Mouse (Mus musculus): Measurements from ENCODE around the gene Vars2. TPM values are rescaled to one million over a fixed set of nuclear protein-coding genes. Genes with fewer than 3 reads are reported as not detected.

Gene Vars2
- total and polyA plus RNA-seq, 3 experiments, result 24.0 to 34.0 TPM; not detected in 1

GRCm38 (mm10) chr17:35705836-35706235 is 38.4 kb upstream of the Vars2 start:
- Histone ChIP-seq H3K9ac (ENCODE audit: control insufficient read depth, low read depth, low read length, poor library complexity, severe bottlenecking) (no peak overlapping the region), H3K79me2 (ENCODE audit: control insufficient read depth, insufficient read depth, low read length, poor library complexity) (no peaks in the 10 kb centered on the region), H3K36me3 (ENCODE audit: control insufficient read depth in 1 of 2, insufficient read depth in 2 of 2, low read length in 2 of 2) (peaks cover 0 to 3% of the 10 kb centered on the region in 2 experiments; a peak in 2 of 4 replicates), H3K4me3 (ENCODE audit: control insufficient read depth in 1 of 2, insufficient read depth in 1 of 2, low read depth in 2 of 2, low read length in 2 of 2) (no peak overlapping the region), H3K9me3 (replicated peaks; ENCODE audit: insufficient read depth, low read length) (no peaks in the 10 kb centered on the region), H3K27ac (ENCODE audit: control insufficient read depth, low read depth, low read length) (no peak overlapping the region), H3K27me3 (ENCODE audit: control insufficient read depth in 1 of 2, insufficient read depth in 2 of 2, low read length in 2 of 2) (peaks cover 5 to 7% of the 10 kb centered on the region in 2 experiments), H3K4me1 (ENCODE audit: control insufficient read depth in 1 of 2, insufficient read depth in 2 of 2, low read length in 2 of 2) (peaks cover 0 to 4% of the 10 kb centered on the region in 2 experiments; a peak in 2 of 4 replicates)
- TF ChIP-seq RAD21 (IDR thresholded peaks at IDR 0.05; ENCODE audit: low read depth, low read length) (peak; percentile 37), ZC3H11A (IDR thresholded peaks at IDR 0.05; ENCODE audit: low read depth, low read length) (0 out of 2 replicates have a peak, but pooled peaks have one; percentile 4), USF1 (IDR thresholded peaks at IDR 0.05; ENCODE audit: low read depth, low read length) (no peak), SMC3 (IDR thresholded peaks at IDR 0.05; ENCODE audit: low read depth, low read length) (peak; percentile 45), CTCF (IDR thresholded peaks at IDR 0.05 in 2 of 3, conservative IDR thresholded peaks at IDR 0.05 in 1 of 3; ENCODE audit: control insufficient read depth in 1 of 3, insufficient read depth in 1 of 3, low read depth in 2 of 3, low read length in 3 of 3, poor library complexity in 1 of 3, severe bottlenecking in 1 of 3) (peak; percentile 45 to 78 (median 71)), ZNF384 (IDR thresholded peaks at IDR 0.05; ENCODE audit: low read depth, low read length) (peak; percentile 51; the same call in 1 of the 2 replicates), SIN3A (IDR thresholded peaks at IDR 0.05; ENCODE audit: low read length) (no peak), HCFC1 (IDR thresholded peaks at IDR 0.05; ENCODE audit: low read depth, low read length) (no peak)
- DNase-seq (ENCODE audit: low read depth, low spot score), result peak; percentile 62

DNA sequence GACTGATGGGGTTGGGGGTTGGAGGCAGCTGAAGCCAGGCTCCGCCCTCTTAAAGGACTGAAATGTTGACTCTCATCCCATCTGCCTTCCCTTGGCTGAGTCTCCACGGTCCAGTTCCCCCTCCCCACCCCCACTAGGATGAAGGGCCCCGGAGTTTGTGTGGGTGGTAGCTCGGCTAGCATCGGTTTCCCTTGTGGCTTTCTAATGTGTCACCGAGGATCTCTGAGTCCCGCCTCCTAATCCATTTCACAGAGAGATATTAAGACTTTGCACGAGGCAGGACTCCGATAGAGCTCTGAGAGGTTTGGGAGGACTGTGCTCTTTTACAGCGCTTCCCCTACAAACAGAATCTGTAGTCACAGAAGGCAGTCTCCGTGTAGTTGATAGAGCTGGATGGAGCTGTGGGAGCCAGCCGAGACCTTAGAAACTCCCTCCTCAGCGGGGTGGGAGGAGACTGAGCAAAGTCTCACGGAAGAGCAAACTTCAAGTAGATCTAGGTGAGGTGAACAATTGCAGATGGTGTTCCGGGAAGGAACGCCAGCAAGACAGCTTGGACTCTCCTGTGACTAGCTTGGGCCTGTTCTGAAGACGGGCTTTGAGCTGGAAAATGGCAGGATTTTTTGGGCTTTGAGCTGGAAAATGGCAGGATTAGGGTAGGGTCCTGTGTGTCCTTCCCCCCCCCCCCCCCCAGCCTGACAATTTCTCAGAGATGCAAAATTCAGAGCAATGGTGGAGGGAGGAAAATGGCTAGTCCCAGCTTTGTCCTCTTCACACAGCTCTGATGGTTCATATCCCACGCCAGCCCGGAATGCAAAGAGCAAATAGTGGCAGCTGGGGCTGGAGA is 37.5 kb upstream of the Vars2 start, which contains the start of gene Ddr1:
Gene Ddr1 (minus strand): TSS at position 1 of the 844 bp plus-strand sequence.
- Histone ChIP-seq H3K27ac (ENCODE audit: control insufficient read depth, low read depth, low read length) (peak within 1 kb of the TSS; percentile 64), H3K4me3 (ENCODE audit: control insufficient read depth in 1 of 2, insufficient read depth in 1 of 2, low read depth in 2 of 2, low read length in 2 of 2) (peak within 1 kb of the TSS; percentile 5 to 38; a peak in 3 of 4 replicates), H3K9ac (ENCODE audit: control insufficient read depth, low read depth, low read length, poor library complexity, severe bottlenecking) (peak within 1 kb of the TSS; percentile 42), H3K27me3 (ENCODE audit: control insufficient read depth in 1 of 2, insufficient read depth in 2 of 2, low read length in 2 of 2) (peaks cover 2 to 3% of the 10 kb centered on the region in 2 experiments; a peak in 3 of 4 replicates), H3K4me1 (ENCODE audit: control insufficient read depth in 1 of 2, insufficient read depth in 2 of 2, low read length in 2 of 2) (peaks cover 0 to 4% of the 10 kb centered on the region in 2 experiments; a peak in 2 of 4 replicates), H3K9me3 (replicated peaks; ENCODE audit: insufficient read depth, low read length) (no peaks in the 10 kb centered on the region), H3K79me2 (ENCODE audit: control insufficient read depth, insufficient read depth, low read length, poor library complexity) (no peaks in the 10 kb centered on the region), H3K36me3 (ENCODE audit: control insufficient read depth in 1 of 2, insufficient read depth in 2 of 2, low read length in 2 of 2) (peaks cover 0 to 3% of the 10 kb centered on the region in 2 experiments; a peak in 2 of 4 replicates)
- TF ChIP-seq ZC3H11A (IDR thresholded peaks at IDR 0.05; ENCODE audit: low read depth, low read length) (no peak), ETS1 (IDR thresholded peaks at IDR 0.05; ENCODE audit: low read depth, low read length) (no peak), ZKSCAN1 (IDR thresholded peaks at IDR 0.05; ENCODE audit: low read depth, low read length) (no peak), POLR2A (IDR thresholded peaks at IDR 0.05; ENCODE audit: control insufficient read depth in 1 of 2, insufficient read depth in 1 of 2, low read depth in 1 of 2, low read length in 2 of 2, poor library complexity in 1 of 2) (peak in 1 of 2 experiments; percentile 28; a peak in 1 of 4 replicates)
- peak; percentile 69 for DNase-seq (ENCODE audit: low read depth, low spot score)

GRCm38 (mm10) chr17:35703751-35704271 is 36.4 kb upstream of the Vars2 start:
- no peaks in the 10 kb centered on the region for H3K79me2 ChIP-seq (ENCODE audit: control insufficient read depth, insufficient read depth, low read length, poor library complexity)
- H3K9ac ChIP-seq (ENCODE audit: control insufficient read depth, low read depth, low read length, poor library complexity, severe bottlenecking), result no peak overlapping the region
- TF ChIP-seq MYB (IDR thresholded peaks at IDR 0.05; ENCODE audit: low read depth, low read length) (no peak), POLR2AphosphoS2 (IDR thresholded peaks at IDR 0.05; ENCODE audit: low read length) (no peak), TBP (IDR thresholded peaks at IDR 0.05; ENCODE audit: low read depth, low read length) (no peak), GATA1 (IDR thresholded peaks at IDR 0.05; ENCODE audit: low read depth, low read length) (no peak)
- peaks cover 0 to 3% of the 10 kb centered on the region in 2 experiments; a peak in 2 of 4 replicates for H3K36me3 ChIP-seq (ENCODE audit: control insufficient read depth in 1 of 2, insufficient read depth in 2 of 2, low read length in 2 of 2)
- H3K27ac ChIP-seq (ENCODE audit: control insufficient read depth, low read depth, low read length), result no peak overlapping the region
- H3K4me1 ChIP-seq (ENCODE audit: control insufficient read depth in 1 of 2, insufficient read depth in 2 of 2, low read length in 2 of 2), result peaks cover 0 to 4% of the 10 kb centered on the region in 2 experiments; a peak in 2 of 4 replicates
- peaks cover 0 to 1% of the 10 kb centered on the region in 2 experiments; a peak in 2 of 4 replicates for H3K27me3 ChIP-seq (ENCODE audit: control insufficient read depth in 1 of 2, insufficient read depth in 2 of 2, low read length in 2 of 2)
- H3K9me3 ChIP-seq (replicated peaks; ENCODE audit: insufficient read depth, low read length), result no peaks in the 10 kb centered on the region
- no peak overlapping the region for H3K4me3 ChIP-seq (ENCODE audit: control insufficient read depth in 1 of 2, insufficient read depth in 1 of 2, low read depth in 2 of 2, low read length in 2 of 2)
- no peak for DNase-seq (ENCODE audit: low read depth, low spot score)

Measured in MEL (cell line).